Mouse (Mus musculus) spleen, postnatal 4 days (tissue): Measurements from ENCODE around the gene Ccr1l1.

ENCODE experiments used
- DNase-seq, 2 experiments: peaks; one replicate each; pipeline ENCODE4 v3.0.0; 2022; ENCODE audit warnings: low spot score in 2 of 2

The Ccr1l1 gene

DNA sequence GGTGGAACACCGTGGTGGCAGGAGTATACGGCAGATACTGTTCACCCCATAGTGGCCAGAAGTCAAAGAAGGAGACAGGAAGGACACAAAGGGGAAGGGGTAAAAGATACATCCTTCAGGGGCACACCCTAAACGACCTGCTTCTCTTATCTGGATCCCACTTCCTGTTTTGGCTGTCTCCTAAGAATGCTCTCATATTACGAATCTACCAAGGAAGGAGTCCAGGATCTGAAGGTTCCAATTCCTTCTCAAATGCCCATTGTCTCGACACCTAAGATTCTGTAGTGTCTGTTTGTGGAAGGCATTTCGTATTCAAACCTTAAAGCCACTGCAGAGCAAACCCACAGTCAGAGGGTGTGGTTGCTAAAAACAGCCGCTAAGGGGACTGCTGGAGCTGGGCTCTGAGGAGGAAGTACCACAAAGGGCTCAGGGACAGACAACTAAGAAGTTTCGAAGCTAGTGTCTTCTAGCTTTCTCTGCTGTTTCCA lies 49.4 kb downstream of the Ccr1l1 start:
- DNase-seq: peak; percentile 69 to 78

DNA sequence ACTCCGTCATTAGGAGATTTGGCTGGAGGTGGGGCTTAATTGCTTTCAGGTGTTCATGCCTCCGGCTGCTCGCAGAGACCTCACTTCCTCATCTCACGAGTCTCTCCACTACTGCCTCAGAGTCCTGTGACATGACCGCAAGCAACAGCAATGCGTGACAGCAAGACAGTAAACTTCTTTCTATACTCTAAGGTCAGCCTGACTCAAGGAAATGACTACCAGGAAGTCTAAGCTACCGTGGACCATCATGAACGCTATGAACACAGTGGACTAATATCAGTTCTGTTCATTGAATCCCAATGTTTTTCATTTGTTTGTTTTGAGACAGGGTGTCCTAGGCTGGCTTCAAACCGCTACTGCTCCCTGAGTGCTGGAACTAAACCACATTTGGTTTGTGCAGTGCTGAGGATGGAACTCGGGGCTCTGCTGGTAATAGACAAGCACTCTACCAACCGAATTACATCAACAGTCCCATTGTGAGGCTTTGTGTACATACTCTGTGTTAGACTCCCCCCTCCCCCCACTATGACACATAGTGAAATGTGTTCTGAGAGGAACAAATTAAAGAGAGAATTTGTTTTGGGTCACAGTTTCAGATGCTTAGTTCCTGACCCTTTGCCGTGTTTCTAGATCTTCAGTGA lies 50.0 kb downstream of the Ccr1l1 start:
- DNase-seq: peak; percentile 63 to 79

DNA sequence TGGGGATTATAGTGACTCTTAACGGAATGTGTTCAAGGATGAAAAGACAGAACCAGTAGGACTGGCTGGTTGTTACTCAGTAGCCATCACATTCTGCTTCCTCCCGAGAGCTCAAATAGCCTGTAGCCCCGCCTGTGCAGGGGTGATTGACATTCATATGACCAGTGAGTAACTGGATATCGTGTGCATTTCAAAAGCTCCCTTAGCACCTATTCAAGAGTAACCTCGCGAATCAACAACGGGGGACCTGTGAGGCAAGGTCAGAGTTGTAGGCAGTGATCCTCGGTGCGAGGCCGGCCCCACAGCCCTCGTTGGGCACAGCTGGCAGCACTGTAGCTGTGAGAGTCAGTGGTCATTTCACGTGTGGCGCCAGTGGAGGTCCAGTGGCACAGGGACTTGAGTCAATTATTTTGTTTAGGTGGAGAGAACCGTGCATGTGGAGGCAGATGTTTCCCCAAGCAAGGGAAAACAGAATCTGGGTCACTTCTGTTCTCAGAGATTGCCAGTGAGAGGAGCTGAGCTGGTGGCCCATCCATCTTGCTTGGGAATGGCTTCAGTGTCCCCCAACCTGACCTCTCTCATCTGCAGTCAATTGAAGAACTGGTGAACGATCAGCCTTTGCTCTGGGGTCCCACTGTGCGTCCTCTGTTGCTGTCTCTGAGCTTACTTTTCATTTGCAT lies 50.8 kb downstream of the Ccr1l1 start:
- DNase-seq: peak; percentile 27 to 75
